31 mouse cellular contexts compared by ENCODE assay signal in genomic region chr7:79602006-79602405, GRCm38 (mm10). TPM values are rescaled to one million over a fixed set of nuclear protein-coding genes. Genes with fewer than 3 reads are reported as not detected.
"Had no signal": no experiment of that assay in that cellular context is flagged by ENCODE, and none has a peak within 500 bp of the region (broad histone marks: within the 10 kb centered on the region; RNA-seq: fewer than 3 reads in every experiment).

No protein-coding gene starts in this region.

- H3K9ac ChIP-seq: hindbrain, embryonic 14.5 days; intestine, embryonic 15.5 days; limb, embryonic 13.5 days; limb, embryonic 15.5 days; liver, embryonic 12.5 days; liver, embryonic 14.5 days had no signal

- H3K27ac ChIP-seq: gastrocnemius, adult 2 months; heart, adult 2 months; hindbrain, embryonic 10.5 days; hindbrain, embryonic 14.5 days; intestine, embryonic 15.5 days; layer of hippocampus, adult 2 months; left cerebral cortex, adult 2 months; limb, embryonic 13.5 days; limb, embryonic 15.5 days; liver, embryonic 12.5 days; liver, embryonic 14.5 days had no signal

- H3K9me3 ChIP-seq: hindbrain, embryonic 10.5 days; intestine, embryonic 15.5 days; limb, embryonic 13.5 days; limb, embryonic 15.5 days; liver, embryonic 12.5 days had no signal

- DNase-seq: gastrocnemius, adult 2 months; gastrocnemius, postnatal 10 days; gastrocnemius, postnatal 25 days; heart, adult 11 months; heart, adult 2 months; heart, postnatal 10 days; heart, postnatal 4 days; kidney, adult 18-20 months; kidney, adult 8-10 months; kidney, postnatal 10 days; kidney, postnatal 25 days; kidney, postnatal 4 days; left cerebral cortex, postnatal 4 days had no signal

- H3K4me3 ChIP-seq: gastrocnemius, adult 2 months; heart, adult 2 months; hindbrain, embryonic 10.5 days; intestine, embryonic 15.5 days; layer of hippocampus, adult 2 months; left cerebral cortex, adult 2 months; limb, embryonic 13.5 days; limb, embryonic 15.5 days; liver, embryonic 12.5 days had no signal

- H3K4me2 ChIP-seq: heart, embryonic 11.5 days; hindbrain, embryonic 14.5 days; intestine, embryonic 15.5 days; limb, embryonic 13.5 days; limb, embryonic 15.5 days; liver, embryonic 12.5 days had no signal

- H3K36me3 ChIP-seq: hindbrain, embryonic 10.5 days; intestine, embryonic 15.5 days; limb, embryonic 13.5 days; limb, embryonic 15.5 days; liver, embryonic 12.5 days had no signal

- ATAC-seq: hindbrain, embryonic 16.5 days; inflammation-experienced regulatory T-cells, adult 6 months; intestine, embryonic 15.5 days; intestine, postnatal 0 days; liver, embryonic 12.5 days had no signal

- H3K4me1 ChIP-seq: intestine, embryonic 15.5 days; limb, embryonic 13.5 days; liver, embryonic 12.5 days had no signal

RNA-seq across cellular contexts. Expression of gene Rhcg, which starts 15.5 kb away (rescaled TPM):
- total RNA-seq: gastrocnemius, adult 2 months; gastrocnemius, postnatal 10 days; gastrocnemius, postnatal 25 days; gastrocnemius, postnatal 4 days; heart, adult 2 months; heart, postnatal 25 days; heart, postnatal 4 days; liver, adult 2 months had no signal
- polyA plus RNA-seq: heart, adult 2 months; heart, embryonic 11.5 days; heart, embryonic 14.5 days; inflammation-experienced regulatory T-cells, adult 6 months; intestine, embryonic 15.5 days; intestine, postnatal 0 days; limb, embryonic 11.5 days; limb, embryonic 13.5 days; limb, embryonic 15.5 days; liver, adult 2 months; liver, embryonic 12.5 days had no signal

RNA-seq across cellular contexts. Expression of gene Ticrr, which starts 58.0 kb away (rescaled TPM):
- total RNA-seq: gastrocnemius, adult 2 months had no signal
- polyA plus RNA-seq: heart, adult 2 months had no signal
